Mouse (Mus musculus) E14TG2a.4 (cell line): Measurements from ENCODE around the gene Ube2h.

Experiments used
- CTCF ChIP-seq: conservative IDR thresholded peaks from 2 replicates; pipeline ENCODE4 v1.5.1; 2014; ENCODE audit warnings: low read length
- NANOG ChIP-seq: IDR thresholded peaks from 2 replicates; pipeline ENCODE4 v1.6.1; 2014; ENCODE audit warnings: borderline replicate concordance, low read length, mixed read lengths

DNA sequence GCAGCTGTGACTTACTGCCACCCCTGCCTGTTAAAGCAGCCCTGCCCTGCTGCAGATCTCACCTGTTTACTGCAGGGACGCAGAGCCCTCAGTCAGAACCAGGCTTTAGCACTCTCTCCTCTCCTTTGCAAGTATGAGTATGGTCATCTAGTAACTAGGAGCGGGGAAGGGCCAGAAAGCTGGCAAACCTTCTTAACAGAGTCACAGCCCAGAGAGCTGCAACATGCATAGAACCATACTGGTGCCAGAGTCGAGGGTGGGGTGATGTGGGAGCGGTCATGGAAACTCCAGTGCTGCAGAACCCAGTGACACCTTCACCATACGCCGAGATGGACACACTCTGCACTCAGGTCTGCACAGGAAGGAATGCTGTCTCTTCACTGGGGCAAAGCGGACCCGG is 91.9 kb downstream of the Ube2h start:
- TF ChIP-seq CTCF (no peak), NANOG (no peak)
